Mouse (Mus musculus) lung, embryonic 14.5 days (tissue): ENCODE results near the gene Pfdn5. TPM values are rescaled to one million over a fixed set of nuclear protein-coding genes. Genes with fewer than 3 reads are reported as not detected.

Experiments used
- ATAC-seq: fragments of 200-750 bp; cut with Nextera tagmentation; 2 replicates; pipeline ENCODE4 v1.8.0; 2017; ENCODE audit warnings: mild to moderate bottlenecking, moderate TSS enrichment, moderate library complexity; ENCODE audit not compliant: insufficient read depth
- DNase-seq: peaks from one replicate; pipeline ENCODE4 v3.0.0-alpha.2; 2015
- H3K27ac ChIP-seq: fragments of 300-500 bp; sonication (generic); 2 replicates; pipeline ENCODE4 v1.5.1; 2014; ENCODE audit warnings: low read depth, mild to moderate bottlenecking, moderate library complexity
- H3K27me3 ChIP-seq: fragments of 300-500 bp; sonication (generic); 2 replicates; pipeline ENCODE4 v1.6.1; 2014; ENCODE audit warnings: low read length, control low read depth; ENCODE audit not compliant: insufficient read depth
- H3K36me3 ChIP-seq: fragments of 300-500 bp; sonication (generic); 2 replicates; pipeline ENCODE4 v1.6.1; 2014; ENCODE audit warnings: control low read depth; ENCODE audit not compliant: insufficient read depth
- H3K4me1 ChIP-seq: fragments of 300-500 bp; sonication (generic); 2 replicates; pipeline ENCODE4 v1.6.1; 2014; ENCODE audit warnings: antibody characterized with exemption, control low read depth; ENCODE audit not compliant: insufficient read depth
- H3K4me2 ChIP-seq: fragments of 300-500 bp; sonication (generic); 2 replicates; pipeline ENCODE4 v1.6.1; 2014; ENCODE audit warnings: mild to moderate bottlenecking
- H3K4me3 ChIP-seq: fragments of 300-500 bp; sonication (generic); 2 replicates; pipeline ENCODE4 v1.5.1; 2014; ENCODE audit warnings: low read depth, low read length
- H3K9ac ChIP-seq: fragments of 300-500 bp; sonication (generic); 2 replicates; pipeline ENCODE4 v1.6.1; 2014
- H3K9me3 ChIP-seq: fragments of 300-500 bp; sonication (generic); 2 replicates; pipeline ENCODE4 v1.6.1; 2016; ENCODE audit warnings: low read depth, low read length, control low read depth
- CTCF ChIP-seq: IDR thresholded peaks from 2 replicates; pipeline ENCODE4 v1.5.1; 2016; ENCODE audit warnings: antibody characterized with exemption, low read depth
- WGBS: fragments of 180-500 bp; shearing (Covaris S2); extraction: QIAGEN DNeasy Blood & Tissue Kit; methylation state at CpG from one replicate; pipeline ENCODE4 v1.1.7; 2014; 5-methylcytosine and 5-hydroxymethylcytosine counted together
- polyA plus RNA-seq: library from polyadenylated mRNA; unstranded; fragments of >200 nt; fragmentation: Nextera tagmentation; extraction: Ambion mirVana; gene quantifications from 2 replicates; pipeline ENCODE4 v1.2.1, GENCODE M21; 2014

The Pfdn5 gene
- polyA plus RNA-seq, 1 experiment from 2014 or later, result 477 TPM

DNA sequence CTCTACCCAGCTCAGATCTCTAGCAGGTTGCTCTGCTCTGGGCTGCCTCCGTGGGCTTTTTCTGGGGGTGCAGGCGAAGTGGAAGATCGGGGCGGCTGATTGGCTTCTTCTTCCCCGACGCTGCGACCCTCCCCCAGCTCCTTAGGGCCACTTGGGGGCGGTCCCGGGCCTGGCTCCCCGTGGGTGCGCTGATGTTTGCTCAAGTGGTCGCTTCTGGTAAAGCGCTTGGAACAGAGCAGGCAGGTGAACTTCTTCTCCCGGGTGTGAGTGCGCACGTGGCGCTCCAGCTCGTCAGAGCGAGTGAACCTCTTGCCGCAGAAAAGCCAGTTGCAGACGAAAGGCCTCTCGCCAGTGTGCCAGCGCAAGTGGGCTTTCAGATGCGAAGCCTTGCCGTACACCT is 32.2 kb downstream of the Pfdn5 start:
- WGBS, result 5% methylated on average over 25 of the region's 25 CpGs
- Histone ChIP-seq H3K4me2 (peak overlapping the region; percentile 52), H3K36me3 (no peaks in the 10 kb centered on the region), H3K27ac (no peak overlapping the region), H3K4me1 (peaks cover 14% of the 10 kb centered on the region), H3K9ac (peak overlapping the region; percentile 32; the same call in 1 of the 2 replicates), H3K27me3 (peaks cover 23% of the 10 kb centered on the region), H3K9me3 (no peaks in the 10 kb centered on the region), H3K4me3 (peak overlapping the region; percentile 11; the same call in 1 of the 2 replicates)
- TF ChIP-seq CTCF, result peak; percentile 21
- ATAC-seq (no peak), DNase-seq (peak; percentile 52)

DNA sequence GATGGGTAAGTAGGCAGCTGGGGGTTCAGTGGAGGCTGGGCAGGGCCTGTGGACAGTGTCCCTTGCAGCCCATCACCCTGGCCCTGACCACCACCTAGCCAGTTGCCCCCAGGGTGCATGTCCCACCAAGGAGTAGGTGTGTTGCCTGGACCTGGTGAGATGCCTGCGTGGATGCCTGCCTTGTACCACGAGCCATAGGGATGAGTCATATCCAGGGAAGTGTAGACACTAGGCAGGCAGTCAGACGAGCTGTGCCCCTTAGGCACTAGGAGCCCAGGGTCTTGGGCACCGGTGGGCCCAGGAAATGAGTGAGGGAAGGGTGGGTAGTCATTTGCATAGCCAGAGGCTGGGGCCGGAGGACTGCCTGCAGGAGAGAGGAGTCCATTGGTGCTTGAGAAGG is 32.9 kb downstream of the Pfdn5 start:
- WGBS, result 24% methylated on average over 5 of the region's 5 CpGs
- no peak for ATAC-seq
- Histone ChIP-seq H3K4me1 (peaks cover 14% of the 10 kb centered on the region), H3K36me3 (no peaks in the 10 kb centered on the region), H3K4me2 (peak overlapping the region; percentile 52), H3K4me3 (no peak overlapping the region), H3K9me3 (no peaks in the 10 kb centered on the region), H3K27ac (no peak overlapping the region), H3K9ac (no peak overlapping the region), H3K27me3 (peaks cover 23% of the 10 kb centered on the region)
- no peak for DNase-seq
- no peak for TF ChIP-seq CTCF

DNA sequence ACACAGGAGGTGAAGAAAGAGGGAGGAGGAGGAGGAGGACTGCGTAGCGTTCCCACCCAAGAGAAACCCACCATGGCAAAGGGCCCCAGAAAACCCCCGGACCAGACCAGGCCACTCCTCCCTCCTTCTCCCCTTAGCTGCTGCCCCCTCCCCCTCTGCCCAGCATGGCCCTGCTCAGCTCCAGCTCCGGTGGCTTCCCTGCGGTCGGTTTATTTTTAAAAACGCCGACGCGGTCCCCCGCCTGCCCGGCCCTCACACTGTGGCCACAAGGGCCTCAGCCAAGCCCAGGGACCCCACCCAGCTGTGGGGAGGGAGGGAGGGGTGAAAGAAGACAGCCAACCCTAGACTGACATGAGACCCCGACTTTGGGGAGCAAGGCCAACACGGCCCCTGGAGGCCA is 36.7 kb downstream of the Pfdn5 start:
- Histone ChIP-seq H3K9ac (peak overlapping the region; percentile 51), H3K36me3 (no peaks in the 10 kb centered on the region), H3K4me3 (peak overlapping the region; percentile 16; the same call in 1 of the 2 replicates), H3K4me2 (peak overlapping the region; percentile 55), H3K27ac (peak overlapping the region; percentile 68), H3K27me3 (peaks cover 18% of the 10 kb centered on the region), H3K9me3 (no peaks in the 10 kb centered on the region), H3K4me1 (peaks cover 9% of the 10 kb centered on the region)
- peak; percentile 44; the same call in 1 of the 2 replicates for ATAC-seq
- peak; percentile 48 for DNase-seq
- 4% methylated on average over 14 of the region's 14 CpGs for WGBS
- no peak for TF ChIP-seq CTCF

DNA sequence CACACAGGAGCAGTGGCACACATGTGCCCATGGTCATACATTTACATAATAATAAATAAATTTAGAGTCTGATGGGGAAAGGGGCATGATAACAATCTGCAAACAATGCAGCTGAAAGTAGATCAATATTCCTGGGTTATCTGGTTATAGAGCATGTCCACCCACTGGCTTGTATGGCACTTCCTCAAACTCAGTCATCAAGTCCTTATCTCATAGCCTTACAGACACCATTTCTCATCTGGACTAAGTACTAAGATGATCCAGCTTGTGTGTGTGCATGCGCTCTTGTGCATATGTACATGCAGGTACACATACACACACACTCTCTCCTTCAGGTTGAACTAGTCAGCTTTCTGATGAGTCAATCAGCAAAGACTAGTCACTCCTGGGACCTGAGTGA is 38.8 kb downstream of the Pfdn5 start:
- DNase-seq (no peak), ATAC-seq (no peak)
- Histone ChIP-seq H3K4me3 (no peak overlapping the region), H3K27ac (no peak overlapping the region), H3K9me3 (no peaks in the 10 kb centered on the region), H3K27me3 (peaks cover 3% of the 10 kb centered on the region; the same call in 1 of the 2 replicates), H3K4me2 (no peak overlapping the region), H3K9ac (no peak overlapping the region), H3K4me1 (peaks cover 6% of the 10 kb centered on the region; the same call in 1 of the 2 replicates), H3K36me3 (no peaks in the 10 kb centered on the region)
- 82% methylated on average over 1 of the region's 1 CpGs for WGBS
- TF ChIP-seq CTCF, result no peak

DNA sequence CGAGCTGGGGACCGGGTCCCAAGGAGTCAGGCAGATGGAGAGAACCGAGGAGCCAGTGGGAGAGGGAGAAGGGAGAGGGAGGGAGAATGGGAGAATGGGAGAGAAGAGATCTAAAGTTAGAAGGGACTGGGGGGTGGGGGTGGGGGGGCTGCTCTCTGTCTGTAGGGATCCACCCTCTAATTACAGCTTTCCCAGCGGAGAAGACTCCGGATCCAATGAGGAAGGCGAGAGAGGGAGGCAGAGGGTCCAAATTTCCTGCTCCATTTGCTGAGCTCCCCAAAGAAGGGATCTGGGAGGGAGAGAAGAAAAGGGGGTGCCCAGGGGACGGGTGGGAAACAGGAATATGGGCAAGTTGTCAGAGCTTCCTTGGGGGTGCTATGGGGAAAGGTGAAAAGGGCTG is 40.3 kb downstream of the Pfdn5 start:
- Histone ChIP-seq H3K4me1 (peaks cover 9% of the 10 kb centered on the region), H3K27ac (no peak overlapping the region), H3K4me2 (peak overlapping the region; percentile 61), H3K9ac (peak overlapping the region; percentile 49), H3K27me3 (peaks cover 3% of the 10 kb centered on the region; the same call in 1 of the 2 replicates), H3K4me3 (peak overlapping the region; percentile 25), H3K36me3 (no peaks in the 10 kb centered on the region), H3K9me3 (no peaks in the 10 kb centered on the region)
- DNase-seq (no peak), ATAC-seq (no peak)
- no peak for TF ChIP-seq CTCF
- 15% methylated on average over 7 of the region's 7 CpGs for WGBS

DNA sequence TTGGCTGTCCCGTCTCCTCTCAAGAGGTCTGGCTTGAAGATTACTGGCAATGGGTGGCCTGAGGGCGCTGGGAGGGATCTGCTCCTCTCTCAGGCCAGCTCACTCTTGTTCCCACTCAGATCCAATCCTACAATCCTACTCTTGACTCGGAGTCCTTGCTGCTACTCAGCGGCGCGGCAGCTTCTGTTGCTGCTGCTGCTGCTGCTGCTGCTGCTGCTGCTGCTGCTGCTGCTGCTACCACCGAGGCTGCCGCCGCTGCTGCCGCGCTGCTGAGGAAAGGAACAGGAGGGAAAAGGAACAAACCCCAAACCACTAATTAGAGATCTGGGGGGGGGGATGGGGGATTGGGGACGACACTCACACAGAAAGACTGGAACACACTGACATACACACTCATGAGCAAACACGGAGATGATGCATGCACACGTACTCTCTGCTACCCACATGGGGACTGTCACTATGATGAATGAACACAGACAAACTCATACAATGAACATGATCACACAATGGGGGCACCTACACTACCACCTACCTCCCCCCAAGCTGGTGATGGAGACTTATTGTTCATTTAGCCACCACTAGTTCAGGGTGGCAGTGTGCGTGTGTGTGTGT is 40.9 kb downstream of the Pfdn5 start, which contains the start of gene Sp7:
Gene Sp7, minus strand, starts transcription at position 450 of the 612 bp plus-strand sequence.
- H3K4me1 ChIP-seq, result peaks cover 9% of the 10 kb centered on the region
- no peak for ATAC-seq
- peak within 1 kb of the TSS; percentile 25 for H3K4me3 ChIP-seq
- H3K9ac ChIP-seq, result peak within 1 kb of the TSS; percentile 49
- peaks cover 3% of the 10 kb centered on the region; the same call in 1 of the 2 replicates for H3K27me3 ChIP-seq
- H3K4me2 ChIP-seq, result peak within 1 kb of the TSS; percentile 61
- TF ChIP-seq CTCF, result peak; percentile 18; the same call in 1 of the 2 replicates
- H3K9me3 ChIP-seq, result no peaks in the 10 kb centered on the region
- H3K36me3 ChIP-seq, result no peaks in the 10 kb centered on the region
- DNase-seq, result peak; percentile 57
- WGBS, result 6% methylated on average over 15 of the region's 15 CpGs
- H3K27ac ChIP-seq, result no peak within 1 kb of the TSS

DNA sequence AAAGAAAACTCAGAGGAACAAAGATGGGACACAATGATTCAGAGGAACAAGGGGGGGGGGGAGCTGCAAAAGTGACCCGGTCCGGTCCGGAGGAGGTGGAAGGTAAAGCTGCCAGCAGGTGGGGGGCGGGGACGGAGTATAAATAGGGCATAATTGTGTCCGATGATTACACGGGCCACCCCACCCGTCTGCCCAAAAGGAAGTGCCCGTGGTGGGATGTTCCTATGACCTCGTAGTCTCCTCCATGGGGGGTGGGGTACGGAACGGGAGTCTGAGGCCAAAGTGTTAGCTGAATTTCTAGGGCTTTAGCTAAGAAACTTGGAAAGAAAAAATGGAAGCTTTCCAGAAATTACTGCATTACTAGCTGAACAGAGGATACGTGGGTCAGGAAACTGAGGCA is 44.1 kb downstream of the Pfdn5 start:
- Histone ChIP-seq H3K4me1 (peaks cover 3% of the 10 kb centered on the region; the same call in 1 of the 2 replicates), H3K27me3 (peaks cover 3% of the 10 kb centered on the region; the same call in 1 of the 2 replicates), H3K9me3 (no peaks in the 10 kb centered on the region), H3K27ac (peak overlapping the region; percentile 6; the same call in 1 of the 2 replicates), H3K4me2 (peak overlapping the region; percentile 44), H3K4me3 (no peak overlapping the region), H3K9ac (no peak overlapping the region), H3K36me3 (no peaks in the 10 kb centered on the region)
- DNase-seq (no peak), ATAC-seq (no peak)
- no peak for TF ChIP-seq CTCF
- WGBS, result 20% methylated on average over 13 of the region's 13 CpGs
